In the genomic region with DNA sequence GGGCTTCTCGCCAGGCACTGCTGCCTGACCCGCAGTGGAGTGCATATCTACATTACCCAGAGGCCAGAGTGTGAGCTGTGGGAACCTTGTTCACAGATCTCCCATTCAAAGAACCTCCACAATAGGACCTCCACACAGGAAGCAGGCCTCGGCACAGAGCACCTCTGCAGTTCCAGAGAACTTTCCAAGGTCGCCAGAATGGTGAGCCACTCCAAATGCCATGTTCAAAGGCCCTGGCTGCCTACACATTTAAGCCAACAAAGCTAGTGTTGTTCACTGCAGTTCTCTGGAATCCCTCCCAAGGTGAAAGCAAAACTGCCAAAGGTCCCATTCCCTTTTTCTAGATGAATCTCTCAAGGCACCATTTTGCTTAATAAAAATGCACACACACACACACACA, we compare ENCODE assay signal across 16 mouse cellular contexts. TPM values are rescaled to one million over a fixed set of nuclear protein-coding genes. Genes with fewer than 3 reads are reported as not detected.
DNase-seq lines count a peak whose midpoint lies in the region; ATAC-seq and TF ChIP-seq lines count a peak whose summit lies in the region.
"Had no signal": no experiment of that assay in that cellular context is flagged by ENCODE, and none has a peak within 500 bp of the region (broad histone marks: within the 10 kb centered on the region; RNA-seq: fewer than 3 reads in every experiment).

No protein-coding gene starts in this region.

- intact Hi-C loops in heart, postnatal 10 days (cut with DNase I) = loop anchor here (5.0 kb wide), 1 partner anchor 52 kb away; no protein-coding TSS in a partner anchor

- H3K4me1 ChIP-seq in heart, embryonic 12.5 days (replicated peaks) = peaks cover 87% of the 10 kb centered on the region
- H3K4me1 ChIP-seq in testis, adult 2 months (ENCODE audit: control insufficient read depth, insufficient read depth, low read length) = peaks cover 9% of the 10 kb centered on the region

- ATAC-seq in heart, embryonic 12.5 days (ENCODE audit: insufficient number of reproducible peaks, low FRiP score) = no peak
- ATAC-seq: forebrain, embryonic 15.5 days; midbrain, embryonic 15.5 days had no signal

- H3K4me2 ChIP-seq in heart, embryonic 12.5 days = peak overlapping the region; percentile 11; the same call in 1 of the 2 replicates
- H3K4me2 ChIP-seq: embryonic facial prominence, embryonic 15.5 days; forebrain, embryonic 15.5 days; midbrain, embryonic 15.5 days; neural tube, embryonic 12.5 days had no signal

- H3K27me3 ChIP-seq in heart, embryonic 12.5 days (replicated peaks) = no peaks in the 10 kb centered on the region
- no peaks in the 10 kb centered on the region for H3K27me3 ChIP-seq in testis, adult 2 months (ENCODE audit: control insufficient read depth, insufficient read depth, low read length)
- H3K27me3 ChIP-seq: embryonic facial prominence, embryonic 15.5 days; forebrain, embryonic 15.5 days; midbrain, embryonic 15.5 days; neural tube, embryonic 12.5 days had no signal

- H3K36me3 ChIP-seq in heart, embryonic 12.5 days = 0 out of 2 replicates have a peak, but pooled peaks cover 3% of the 10 kb centered on the region
- no peaks in the 10 kb centered on the region for H3K36me3 ChIP-seq in testis, adult 2 months (ENCODE audit: control insufficient read depth, insufficient read depth, low read length)
- H3K36me3 ChIP-seq: embryonic facial prominence, embryonic 15.5 days; forebrain, embryonic 15.5 days; midbrain, embryonic 15.5 days; neural tube, embryonic 12.5 days had no signal

- H3K9me3 ChIP-seq in heart, embryonic 12.5 days (replicated peaks) = no peaks in the 10 kb centered on the region
- H3K9me3 ChIP-seq: embryonic facial prominence, embryonic 15.5 days; forebrain, embryonic 15.5 days; midbrain, embryonic 15.5 days; neural tube, embryonic 12.5 days had no signal

- H3K9ac ChIP-seq in heart, embryonic 12.5 days = no peak overlapping the region
- H3K9ac ChIP-seq: embryonic facial prominence, embryonic 15.5 days; forebrain, embryonic 15.5 days; midbrain, embryonic 15.5 days; neural tube, embryonic 12.5 days had no signal

- no peak for DNase-seq in heart, adult 11 months
- no peak for DNase-seq in testis, postnatal 10 days (ENCODE audit: low spot score)
- DNase-seq in heart, postnatal 10 days = peak; percentile 38 to 44
- no peak for DNase-seq in retina, embryonic 14.5 days (ENCODE audit: low spot score)
- DNase-seq in layer of hippocampus, postnatal 25 days (ENCODE audit: extremely low spot score in 1 of 2, low spot score in 1 of 2) = no peak
- DNase-seq: cerebellum, adult 11 months; kidney, postnatal 10 days; left cerebral cortex, postnatal 4 days; lung, postnatal 4 days; thymus, postnatal 14 days had no signal

- WGBS in heart, embryonic 12.5 days = 21% methylated on average over 4 of the region's 4 CpGs

- no peak overlapping the region for H3K4me3 ChIP-seq in heart, embryonic 12.5 days
- H3K4me3 ChIP-seq in testis, adult 2 months (ENCODE audit: control insufficient read depth, low read depth, low read length) = no peak overlapping the region
- H3K4me3 ChIP-seq: embryonic facial prominence, embryonic 15.5 days; forebrain, embryonic 15.5 days; midbrain, embryonic 15.5 days; neural tube, embryonic 12.5 days had no signal

- no peak for TF ChIP-seq POLR2A in testis, adult 2 months (IDR thresholded peaks at IDR 0.05; ENCODE audit: control insufficient read depth, low read depth, low read length)

- TF ChIP-seq CTCF in testis, adult 2 months (IDR thresholded peaks at IDR 0.05; ENCODE audit: control insufficient read depth, insufficient read depth, insufficient replicate concordance, low read depth, low read length) = no peak

- H3K27ac ChIP-seq in heart, embryonic 12.5 days (ENCODE audit: poor library complexity, severe bottlenecking) = peak overlapping the region; percentile 83
- H3K27ac ChIP-seq in testis, adult 2 months (ENCODE audit: control insufficient read depth, insufficient read depth, low read depth, low read length) = peak overlapping the region; percentile 39
- H3K27ac ChIP-seq: embryonic facial prominence, embryonic 15.5 days; forebrain, embryonic 15.5 days; midbrain, embryonic 15.5 days; neural tube, embryonic 12.5 days had no signal

RNA-seq across cellular contexts. Expression of gene Fndc3b, which starts 55.4 kb away (rescaled TPM):
- 36.8 and 43.6 TPM in 2 replicates for polyA plus RNA-seq in heart, embryonic 12.5 days (2016; fragmentation: Nextera tagmentation; extraction: Ambion mirVana)
- polyA plus RNA-seq in testis, adult 2 months (2012; rRNA removed) = 3.9 and 5.0 TPM in 2 replicates
- 10 to 100 TPM; 77.3 to 95.8 TPM for total RNA-seq in heart, postnatal 10 days (2021)
- 10 to 100 TPM; 20.2 to 21.6 TPM for total RNA-seq in layer of hippocampus, postnatal 25 days (2021)

Comparison
In these comparisons a context has a peak if more than half of its experiments do, and no peak if none do; other contexts are left out.
1. DNase-seq: peak in heart, postnatal 10 days (2 of 2); none in heart, adult 11 months (single experiment), testis, postnatal 10 days (single experiment), retina, embryonic 14.5 days (single experiment) and layer of hippocampus, postnatal 25 days (0 of 2).